Mouse (Mus musculus): ENCODE measurements around the gene Cklf. TPM values are rescaled to one million over a fixed set of nuclear protein-coding genes. Genes with fewer than 3 reads are reported as not detected.
"Not testable (repeated sequence)": the region's sequence is repeated elsewhere in the genome, so short reads cannot be mapped to it uniquely, and the experiment has no call there.

The Cklf gene
- total and polyA plus RNA-seq, 3 experiments: 20.7 to 38.8 (median 29.7) TPM

DNA sequence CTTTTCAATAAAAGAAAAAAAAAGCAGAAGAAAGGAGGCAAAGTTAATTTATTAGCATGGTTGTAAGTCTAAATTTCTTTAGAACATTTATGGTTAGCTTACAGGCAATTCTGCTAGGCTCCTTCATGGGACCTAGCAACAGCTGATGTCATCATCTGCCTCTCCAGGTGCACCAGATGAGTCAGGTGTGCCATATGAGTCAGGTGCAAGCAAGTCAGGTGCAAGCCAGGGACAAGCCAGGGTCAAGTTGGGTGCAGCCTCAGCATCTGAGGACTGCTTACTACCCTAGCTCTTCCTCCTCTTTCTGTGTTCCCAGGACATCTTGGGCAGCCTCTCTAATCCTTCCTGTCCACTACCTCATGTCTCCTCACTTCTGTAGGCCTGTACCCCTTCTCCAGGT, 17.7 kb downstream of the Cklf start:
- TF ChIP-seq JUN (IDR thresholded peaks at IDR 0.05; ENCODE audit: insufficient read depth, low read depth, low read length): no peak
- no peak for TF ChIP-seq ZKSCAN1 (IDR thresholded peaks at IDR 0.05; ENCODE audit: borderline replicate concordance, low read depth, low read length)
- no peak for TF ChIP-seq TCF12 (IDR thresholded peaks at IDR 0.05; ENCODE audit: low read depth, low read length)
- no peak for TF ChIP-seq USF2 (conservative IDR thresholded peaks at IDR 0.05; ENCODE audit: low read depth, low read length)
- TF ChIP-seq NELFE (IDR thresholded peaks at IDR 0.05; ENCODE audit: low read depth, low read length): no peak
- no peak for TF ChIP-seq RCOR1 (conservative IDR thresholded peaks at IDR 0.05; ENCODE audit: low read depth, low read length)
- no peak for TF ChIP-seq MXI1 (IDR thresholded peaks at IDR 0.05; ENCODE audit: low read depth, low read length)
- TF ChIP-seq EP300 (IDR thresholded peaks at IDR 0.05; ENCODE audit: low read length): no peak
- TF ChIP-seq PAX5 (IDR thresholded peaks at IDR 0.05; ENCODE audit: low read length): no peak
- no peak for TF ChIP-seq POLR2AphosphoS2 (IDR thresholded peaks at IDR 0.05; ENCODE audit: low read depth, low read length)
- TF ChIP-seq GABPA (IDR thresholded peaks at IDR 0.05; ENCODE audit: insufficient replicate concordance, low read depth, low read length): no peak
- no peak for TF ChIP-seq ETS1 (conservative IDR thresholded peaks at IDR 0.05; ENCODE audit: low read depth, low read length)
- no peak for TF ChIP-seq SIN3A (IDR thresholded peaks at IDR 0.05; ENCODE audit: low read length)
- TF ChIP-seq HCFC1 (IDR thresholded peaks at IDR 0.05; ENCODE audit: low read depth, low read length): no peak
- Histone ChIP-seq H3K36me3 (replicated peaks in 1 of 2; ENCODE audit: control insufficient read depth in 1 of 2, insufficient read depth in 1 of 2, low read length in 1 of 2) (peaks cover 9 to 14% of the 10 kb centered on the region in 2 experiments), H3K9ac (ENCODE audit: insufficient read depth, low read depth) (no peak overlapping the region), H3K4me2 (ENCODE audit: insufficient read depth, low read depth, poor library complexity, severe bottlenecking) (no peak overlapping the region), H3K27me3 (replicated peaks) (no peaks in the 10 kb centered on the region), H3K9me3 (replicated peaks; ENCODE audit: low read length) (no peaks in the 10 kb centered on the region), H3K4me3 (replicated peaks in 1 of 3; ENCODE audit: low read depth in 2 of 3, low read length in 2 of 3, poor library complexity in 1 of 3) (no peak overlapping the region), H3K79me2 (replicated peaks; ENCODE audit: control insufficient read depth, extremely low read depth, insufficient read depth, poor library complexity, severe bottlenecking) (no peaks in the 10 kb centered on the region), H3K27ac (ENCODE audit: insufficient read depth, low read depth) (no peak overlapping the region), H3K4me1 (ENCODE audit: control insufficient read depth in 1 of 2, insufficient read depth in 2 of 2) (no peaks in the 10 kb centered on the region)
- DNase-seq (ENCODE audit: extremely low read depth): no peak
- in situ Hi-C loops (cut with MboI; ENCODE audit: low pct_ligation_motif_present, low pct_unique_long_range_greater_than_20kb, low sequenced_read_pairs) (no loop called here), dilution Hi-C loops (cut with MboI; ENCODE audit: extremely low pct_ligation_motif_present, extremely low pct_unique_long_range_greater_than_20kb, low sequenced_read_pairs) (no loop called here)

DNA sequence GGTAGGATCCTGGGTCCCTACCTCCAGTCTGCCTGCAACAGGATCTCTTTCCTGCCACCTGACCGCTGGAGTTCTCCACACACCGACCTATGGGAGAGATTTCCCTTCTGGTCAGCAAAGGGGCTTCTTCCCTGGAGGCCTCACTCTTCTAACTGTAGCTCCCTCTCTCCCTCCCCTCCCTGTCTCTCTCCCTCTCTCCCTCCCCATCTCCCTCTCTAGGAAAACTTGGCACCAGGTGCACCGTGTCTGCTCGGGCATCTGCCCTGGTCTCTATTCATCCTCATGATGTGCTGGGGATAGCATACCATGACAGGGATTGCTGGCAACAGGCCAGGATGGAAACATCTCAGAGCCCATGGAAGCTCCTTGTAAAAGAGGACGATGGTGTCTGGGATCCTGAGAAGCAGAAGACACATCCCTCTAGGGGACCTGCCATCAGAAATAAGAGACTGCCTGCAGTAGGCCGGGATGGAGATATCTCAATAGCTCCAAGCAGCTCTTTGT, 18.3 kb downstream of the Cklf start:
- in situ Hi-C loops (cut with MboI; ENCODE audit: low pct_ligation_motif_present, low pct_unique_long_range_greater_than_20kb, low sequenced_read_pairs): no loop called here
- no peak for DNase-seq (ENCODE audit: extremely low read depth)
- dilution Hi-C loops (cut with MboI; ENCODE audit: extremely low pct_ligation_motif_present, extremely low pct_unique_long_range_greater_than_20kb, low sequenced_read_pairs): no loop called here
- no peak overlapping the region for H3K9ac ChIP-seq (ENCODE audit: insufficient read depth, low read depth)
- no peak overlapping the region for H3K27ac ChIP-seq (ENCODE audit: insufficient read depth, low read depth)
- no peak for TF ChIP-seq TCF12 (IDR thresholded peaks at IDR 0.05; ENCODE audit: low read depth, low read length)
- TF ChIP-seq POLR2A (IDR thresholded peaks at IDR 0.05; ENCODE audit: low read depth, low read length): no peak
- TF ChIP-seq JUN (IDR thresholded peaks at IDR 0.05; ENCODE audit: insufficient read depth, low read depth, low read length): no peak
- TF ChIP-seq EP300 (IDR thresholded peaks at IDR 0.05; ENCODE audit: low read length): no peak
- TF ChIP-seq E2F4 (IDR thresholded peaks at IDR 0.05; ENCODE audit: insufficient replicate concordance, low read depth, low read length): no peak
- no peak for TF ChIP-seq SMC3 (IDR thresholded peaks at IDR 0.05; ENCODE audit: low read depth, low read length)
- no peak for TF ChIP-seq MAZ (IDR thresholded peaks at IDR 0.05; ENCODE audit: low read depth, low read length)
- no peak for TF ChIP-seq CTCF (conservative IDR thresholded peaks at IDR 0.05 in 1 of 2, IDR thresholded peaks at IDR 0.05 in 1 of 2; ENCODE audit: low read depth in 2 of 2, low read length in 2 of 2)
- TF ChIP-seq NELFE (IDR thresholded peaks at IDR 0.05; ENCODE audit: low read depth, low read length): no peak
- no peak for TF ChIP-seq NRF1 (IDR thresholded peaks at IDR 0.05; ENCODE audit: low read depth, low read length)
- TF ChIP-seq MAX (IDR thresholded peaks at IDR 0.05; ENCODE audit: low read length): no peak
- no peak for TF ChIP-seq ZNF384 (IDR thresholded peaks at IDR 0.05; ENCODE audit: low read depth, low read length)
- TF ChIP-seq HCFC1 (IDR thresholded peaks at IDR 0.05; ENCODE audit: low read depth, low read length): no peak
- H3K4me2 ChIP-seq (ENCODE audit: insufficient read depth, low read depth, poor library complexity, severe bottlenecking): no peak overlapping the region
- H3K36me3 ChIP-seq (replicated peaks in 1 of 2; ENCODE audit: control insufficient read depth in 1 of 2, insufficient read depth in 1 of 2, low read length in 1 of 2): peaks cover 6 to 8% of the 10 kb centered on the region in 2 experiments
- H3K79me2 ChIP-seq (replicated peaks; ENCODE audit: control insufficient read depth, extremely low read depth, insufficient read depth, poor library complexity, severe bottlenecking): no peaks in the 10 kb centered on the region
- no peaks in the 10 kb centered on the region for H3K9me3 ChIP-seq (replicated peaks; ENCODE audit: low read length)
- H3K4me3 ChIP-seq (replicated peaks in 1 of 3; ENCODE audit: low read depth in 2 of 3, low read length in 2 of 3, poor library complexity in 1 of 3): no peak overlapping the region
- H3K4me1 ChIP-seq (ENCODE audit: control insufficient read depth in 1 of 2, insufficient read depth in 2 of 2): no peaks in the 10 kb centered on the region
- no peaks in the 10 kb centered on the region for H3K27me3 ChIP-seq (replicated peaks)

DNA sequence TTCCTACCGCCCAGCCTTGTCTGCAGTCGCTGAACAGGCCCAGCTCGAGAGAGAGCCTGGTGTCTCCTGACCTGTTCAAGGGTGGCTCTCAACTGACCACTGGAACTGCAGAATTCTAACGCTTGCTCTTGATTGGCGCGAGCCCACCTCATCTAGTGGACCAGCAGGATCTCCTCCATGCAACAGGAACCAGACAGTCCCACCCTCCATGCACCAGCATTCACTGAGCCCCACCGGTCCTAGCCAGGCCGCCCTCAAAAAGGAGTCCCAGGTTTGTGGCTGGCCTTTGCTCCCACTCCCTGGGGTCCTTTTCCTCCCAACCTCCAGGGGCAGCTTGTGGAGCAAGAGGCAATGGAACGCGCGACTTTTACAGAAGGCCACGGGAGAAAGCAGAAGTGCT, 42.4 kb downstream of the Cklf start, which contains the start of gene Cmtm2a:
Cmtm2a (minus strand) TSS at position 101 of the 400 bp plus-strand sequence.
- H3K79me2 ChIP-seq (replicated peaks; ENCODE audit: control insufficient read depth, extremely low read depth, insufficient read depth, poor library complexity, severe bottlenecking); H3K4me1 ChIP-seq (ENCODE audit: control insufficient read depth in 1 of 2, insufficient read depth in 2 of 2); DNase-seq (ENCODE audit: extremely low read depth); H3K36me3 ChIP-seq (replicated peaks in 1 of 2; ENCODE audit: control insufficient read depth in 1 of 2, insufficient read depth in 1 of 2, low read length in 1 of 2); in situ Hi-C loops (cut with MboI; ENCODE audit: low pct_ligation_motif_present, low pct_unique_long_range_greater_than_20kb, low sequenced_read_pairs); H3K27ac ChIP-seq (ENCODE audit: insufficient read depth, low read depth); H3K27me3 ChIP-seq (replicated peaks); dilution Hi-C loops (cut with MboI; ENCODE audit: extremely low pct_ligation_motif_present, extremely low pct_unique_long_range_greater_than_20kb, low sequenced_read_pairs); H3K9me3 ChIP-seq (replicated peaks; ENCODE audit: low read length); H3K4me3 ChIP-seq (replicated peaks in 1 of 3; ENCODE audit: low read depth in 2 of 3, low read length in 2 of 3, poor library complexity in 1 of 3); H3K9ac ChIP-seq (ENCODE audit: insufficient read depth, low read depth): not testable (repeated sequence)
- peak within 1 kb of the TSS; percentile 44; the same call in 1 of the 2 replicates for H3K4me2 ChIP-seq (ENCODE audit: insufficient read depth, low read depth, poor library complexity, severe bottlenecking)

Data from CH12.LX (cell line).